Mouse (Mus musculus) heart, postnatal 0 days (tissue): Measurements from ENCODE around the gene Ccdc14. TPM values are rescaled to one million over a fixed set of nuclear protein-coding genes. Genes with fewer than 3 reads are reported as not detected.

ENCODE experiments used
- ATAC-seq: fragments of 200-750 bp; cut with Nextera tagmentation; 2 replicates; pipeline ENCODE4 v1.8.0; 2017; ENCODE audit warnings: low read depth, moderate number of reproducible peaks, moderate library complexity; ENCODE audit not compliant: insufficient read depth
- DNase-seq: peaks from one replicate; pipeline ENCODE4 v3.0.0-alpha.2; 2016; ENCODE audit warnings: low spot score
- H3K27ac ChIP-seq: fragments of 300-500 bp; sonication (generic); 2 replicates; pipeline ENCODE4 v1.5.1; 2014; ENCODE audit warnings: low read depth, mild to moderate bottlenecking
- H3K27me3 ChIP-seq: fragments of 300-500 bp; sonication (generic); 2 replicates; pipeline ENCODE4 v1.6.1; 2014; ENCODE audit warnings: low read length, mixed read lengths; ENCODE audit not compliant: control insufficient read depth, insufficient read depth
- H3K36me3 ChIP-seq: fragments of 300-500 bp; sonication (generic); replicated peaks from 2 replicates; pipeline ENCODE4 v1.6.1; 2014; ENCODE audit warnings: low read length, mixed read lengths; ENCODE audit not compliant: control insufficient read depth, insufficient read depth
- H3K4me1 ChIP-seq: fragments of 300-500 bp; sonication (generic); 2 replicates; pipeline ENCODE4 v1.6.1; 2014; ENCODE audit warnings: antibody characterized with exemption; ENCODE audit not compliant: control insufficient read depth, insufficient read depth
- H3K4me2 ChIP-seq: fragments of 300-500 bp; sonication (generic); 2 replicates; pipeline ENCODE4 v1.6.1; 2014; ENCODE audit warnings: low read depth, mild to moderate bottlenecking, low read length, moderate library complexity
- H3K4me3 ChIP-seq: fragments of 300-500 bp; sonication (generic); 2 replicates; pipeline ENCODE4 v1.5.1; 2014; ENCODE audit warnings: low read depth, low read length
- H3K9ac ChIP-seq: fragments of 300-500 bp; sonication (generic); replicated peaks from 2 replicates; pipeline ENCODE4 v1.6.1; 2014; ENCODE audit warnings: low read depth, low read length, mixed read lengths
- H3K9me3 ChIP-seq: fragments of 300-500 bp; sonication (generic); replicated peaks from 2 replicates; pipeline ENCODE4 v1.6.1; 2016; ENCODE audit warnings: low read length; ENCODE audit not compliant: control insufficient read depth
- CTCF ChIP-seq: IDR thresholded peaks from 2 replicates; pipeline ENCODE4 v1.5.1; 2016; ENCODE audit warnings: antibody characterized with exemption, control low read depth, low read depth
- EP300 ChIP-seq: IDR thresholded peaks from 2 replicates; pipeline ENCODE4 v1.6.1; 2016; ENCODE audit warnings: antibody characterized with exemption, low read depth
- WGBS: fragments of 180-500 bp; shearing (Covaris S2); extraction: QIAGEN DNeasy Blood & Tissue Kit; methylation state at CpG from one replicate; pipeline ENCODE4 v1.1.7; 2014; 5-methylcytosine and 5-hydroxymethylcytosine counted together
- polyA plus RNA-seq: library from polyadenylated mRNA; unstranded; fragments of >200 nt; fragmentation: Nextera tagmentation; extraction: Ambion mirVana; gene quantifications from 2 replicates; pipeline ENCODE4 v1.2.1, GENCODE M21; 2015
- total RNA-seq: library from RNA; depleted of rRNA; stranded (reverse); fragments of >200 nt; gene quantifications from 2 replicates; pipeline ENCODE4 v1.2.3, GENCODE M21; 2014; ENCODE audit warnings: low replicate concordance

Gene Ccdc14
- total and polyA plus RNA-seq, 2 experiments from 2014 or later = 2.8 to 3.7 TPM

DNA sequence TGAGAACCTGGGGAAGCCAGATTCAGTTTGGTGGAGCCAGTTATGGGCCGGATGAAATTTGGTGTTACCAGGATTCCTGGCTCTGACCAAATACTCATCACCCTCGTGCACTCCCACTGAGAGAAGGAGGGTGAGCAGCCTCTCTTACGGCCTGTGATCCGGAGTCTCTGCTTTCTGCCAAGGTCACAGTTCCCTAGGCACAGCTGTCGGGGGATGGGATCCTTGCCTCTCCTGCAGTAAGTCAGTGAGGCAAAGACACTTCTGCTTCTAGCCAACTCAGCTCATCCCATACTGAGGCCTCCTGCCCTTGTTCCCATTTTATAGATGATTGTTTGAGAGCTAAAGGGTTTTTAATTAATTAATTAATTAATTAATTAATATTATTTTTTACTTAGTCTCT, 67.8 kb downstream of the Ccdc14 start:
- Histone ChIP-seq H3K4me1 (no peaks in the 10 kb centered on the region), H3K27ac (no peak overlapping the region), H3K4me3 (no peak overlapping the region), H3K4me2 (no peak overlapping the region), H3K27me3 (no peaks in the 10 kb centered on the region), H3K36me3 (no peaks in the 10 kb centered on the region), H3K9me3 (no peaks in the 10 kb centered on the region), H3K9ac (no peak overlapping the region)
- 62% methylated on average over 5 of the region's 5 CpGs for WGBS
- DNase-seq (no peak), ATAC-seq (no peak)
- no peak for TF ChIP-seq CTCF
- TF ChIP-seq EP300 = no peak

DNA sequence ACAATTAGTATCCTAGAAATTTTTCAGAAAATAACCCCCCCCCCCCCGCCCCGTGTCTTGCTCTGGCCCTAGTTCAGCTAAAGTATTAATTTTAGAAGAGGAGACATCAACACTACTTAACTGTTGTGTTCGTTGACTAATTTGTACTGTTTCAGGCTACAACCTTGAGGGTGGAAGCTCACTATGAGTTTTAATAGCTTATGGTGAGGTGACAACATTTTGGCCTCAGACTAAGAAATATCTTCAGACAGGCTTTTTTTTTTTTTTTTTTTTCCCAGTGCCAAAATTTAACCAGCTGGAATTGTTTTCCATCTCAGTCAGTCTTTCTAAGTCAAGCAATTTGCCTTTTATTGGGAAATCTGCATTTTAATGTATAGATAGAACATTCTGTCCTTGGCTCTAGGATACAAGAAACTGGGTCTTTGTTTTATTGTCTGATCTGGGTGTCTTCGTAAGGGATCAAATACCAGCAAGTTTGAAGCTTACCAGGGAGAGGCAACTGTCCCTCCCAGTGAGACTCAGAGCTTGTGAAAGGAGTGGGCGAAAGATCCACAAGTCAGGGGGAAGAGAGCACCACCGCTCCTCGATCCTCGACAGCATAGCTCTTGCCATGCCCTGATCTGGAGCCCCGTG, 73.7 kb downstream of the Ccdc14 start:
- 80% methylated on average over 9 of the region's 9 CpGs for WGBS
- no peak for ATAC-seq
- no peak overlapping the region for H3K27ac ChIP-seq

DNA sequence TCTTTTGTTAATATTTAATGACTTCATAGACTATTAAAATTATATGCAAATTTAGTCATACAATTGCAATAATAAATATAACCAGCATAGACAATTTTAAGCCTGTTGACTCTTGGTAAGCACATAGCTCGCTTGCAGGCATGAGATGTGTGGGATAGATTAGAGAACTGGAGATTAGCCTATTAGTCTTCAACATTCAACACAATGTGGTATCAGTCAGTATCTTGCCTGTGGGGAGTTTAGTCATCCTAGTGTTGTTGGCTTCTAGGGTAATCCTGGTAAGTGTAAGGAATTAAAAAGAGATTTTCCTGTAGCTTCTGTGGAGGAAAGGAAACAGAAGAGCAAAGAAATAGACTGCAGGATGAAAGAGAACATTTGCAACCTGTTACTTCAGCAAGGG, 75.2 kb downstream of the Ccdc14 start:
- no peaks in the 10 kb centered on the region for H3K9me3 ChIP-seq
- H3K27me3 ChIP-seq = no peaks in the 10 kb centered on the region
- no peak for TF ChIP-seq EP300
- no peak for TF ChIP-seq CTCF
- 77% methylated on average over 1 of the region's 1 CpGs for WGBS
- no peak for DNase-seq
- no peaks in the 10 kb centered on the region for H3K4me1 ChIP-seq
- no peak overlapping the region for H3K4me3 ChIP-seq
- no peak overlapping the region for H3K27ac ChIP-seq
- H3K4me2 ChIP-seq = no peak overlapping the region
- H3K9ac ChIP-seq = no peak overlapping the region
- no peak for ATAC-seq
- H3K36me3 ChIP-seq = no peaks in the 10 kb centered on the region

More for the DNA sequence above, 73.7 kb downstream of the Ccdc14 start:
- DNase-seq = no peak
- Histone ChIP-seq H3K27me3 (no peaks in the 10 kb centered on the region), H3K9me3 (no peaks in the 10 kb centered on the region), H3K4me2 (no peak overlapping the region), H3K9ac (no peak overlapping the region), H3K4me1 (no peaks in the 10 kb centered on the region), H3K36me3 (no peaks in the 10 kb centered on the region), H3K4me3 (no peak overlapping the region)
- TF ChIP-seq CTCF = no peak
- no peak for TF ChIP-seq EP300

DNA sequence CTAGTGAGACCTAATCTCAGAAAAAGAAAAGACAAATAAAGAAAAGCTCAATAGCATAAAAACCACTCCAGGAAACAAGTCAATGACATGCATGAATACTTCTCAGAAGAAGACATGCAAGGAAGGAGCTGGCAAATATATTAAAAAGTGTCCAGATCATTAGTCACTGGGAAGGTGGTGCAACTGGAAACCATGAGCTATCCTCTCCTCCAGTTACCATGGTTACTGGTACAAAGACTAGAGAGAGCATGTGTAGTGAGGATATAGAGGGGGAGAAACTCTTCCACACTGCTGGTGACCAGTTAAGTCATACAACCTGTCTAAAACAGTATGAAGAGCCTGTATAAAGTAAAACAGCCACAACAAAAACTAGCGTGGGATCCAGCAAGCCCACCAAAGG, 75.8 kb downstream of the Ccdc14 start:
- Histone ChIP-seq H3K4me3 (no peak overlapping the region), H3K36me3 (no peaks in the 10 kb centered on the region), H3K27me3 (no peaks in the 10 kb centered on the region), H3K9me3 (no peaks in the 10 kb centered on the region), H3K9ac (no peak overlapping the region), H3K4me2 (no peak overlapping the region), H3K4me1 (no peaks in the 10 kb centered on the region), H3K27ac (no peak overlapping the region)
- no peak for ATAC-seq
- 89% methylated on average over 1 of the region's 1 CpGs for WGBS
- no peak for DNase-seq
- TF ChIP-seq EP300 = no peak
- no peak for TF ChIP-seq CTCF

DNA sequence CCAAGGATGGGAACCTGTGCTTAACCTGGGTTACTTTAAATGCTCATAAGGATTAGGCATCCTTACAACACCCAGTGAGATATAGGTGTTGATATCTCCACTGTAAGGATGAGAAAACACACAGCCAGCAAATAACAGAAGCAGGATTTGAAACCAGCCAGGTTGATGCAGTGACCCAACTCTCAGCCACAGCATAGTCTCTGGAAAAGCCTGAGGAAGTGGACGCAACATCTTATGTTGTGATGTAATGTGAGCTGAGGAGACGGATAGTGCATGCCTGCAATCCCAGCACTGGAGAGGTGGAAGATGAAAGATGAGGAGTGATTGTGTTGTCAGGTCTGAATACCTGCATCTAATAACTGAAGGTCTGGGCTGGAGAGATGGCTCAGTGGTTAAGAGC, 77.0 kb downstream of the Ccdc14 start:
- H3K9me3 ChIP-seq = no peaks in the 10 kb centered on the region
- WGBS = 88% methylated on average over 2 of the region's 2 CpGs
- no peak for TF ChIP-seq CTCF
- no peak for TF ChIP-seq EP300
- H3K27me3 ChIP-seq = no peaks in the 10 kb centered on the region
- H3K4me1 ChIP-seq = no peaks in the 10 kb centered on the region
- DNase-seq = no peak
- no peak overlapping the region for H3K4me2 ChIP-seq
- H3K4me3 ChIP-seq = no peak overlapping the region
- no peak overlapping the region for H3K27ac ChIP-seq
- ATAC-seq = no peak
- no peak overlapping the region for H3K9ac ChIP-seq
- H3K36me3 ChIP-seq = no peaks in the 10 kb centered on the region

DNA sequence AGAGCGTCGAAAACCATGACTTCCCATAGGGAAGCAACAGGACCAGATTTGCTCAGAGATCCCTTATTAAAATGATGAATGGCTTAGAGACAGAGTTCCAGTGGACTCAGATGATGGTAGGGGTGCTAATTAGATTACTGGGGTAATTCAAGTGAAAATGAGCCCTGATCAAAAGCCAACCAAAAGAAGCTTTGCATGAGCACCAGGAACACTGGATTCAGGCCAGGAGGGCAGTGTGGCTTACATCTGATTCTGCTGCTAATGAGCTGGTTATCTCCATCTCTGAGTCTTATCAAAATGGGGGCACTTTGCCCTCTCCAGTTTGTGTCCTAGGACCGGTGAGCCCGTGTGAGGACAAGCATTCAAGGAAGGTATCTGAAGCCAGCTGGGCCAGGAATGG, 78.0 kb downstream of the Ccdc14 start:
- DNase-seq (no peak), ATAC-seq (no peak)
- Histone ChIP-seq H3K27ac (no peak overlapping the region), H3K4me2 (no peak overlapping the region), H3K9ac (no peak overlapping the region), H3K36me3 (no peaks in the 10 kb centered on the region), H3K4me1 (no peaks in the 10 kb centered on the region), H3K9me3 (no peaks in the 10 kb centered on the region), H3K4me3 (no peak overlapping the region), H3K27me3 (no peaks in the 10 kb centered on the region)
- TF ChIP-seq CTCF (no peak), EP300 (no peak)
- 52% methylated on average over 4 of the region's 4 CpGs for WGBS
